Mouse (Mus musculus) myocyte (in vitro differentiated cells): ENCODE results near the gene Tollip. TPM values are rescaled to one million over a fixed set of nuclear protein-coding genes. Genes with fewer than 3 reads are reported as not detected.

Experiments
- H3K27me3 ChIP-seq: one replicate; pipeline ENCODE4 v1.6.1; 2011; ENCODE audit not compliant: control insufficient read depth, insufficient read depth, insufficient read length
- H3K36me3 ChIP-seq: one replicate; pipeline ENCODE4 v1.6.1; 2011; ENCODE audit not compliant: control insufficient read depth, insufficient read depth
- H3K4me2 ChIP-seq: one replicate; pipeline ENCODE4 v1.6.1; 2011; ENCODE audit warnings: low read depth, control low read depth
- H3K4me3 ChIP-seq: one replicate; pipeline ENCODE4 v1.5.1; 2011; ENCODE audit warnings: mild to moderate bottlenecking, control low read depth, moderate library complexity
- H3K79me2 ChIP-seq: one replicate; pipeline ENCODE4 v1.6.1; 2011; ENCODE audit not compliant: control insufficient read depth, insufficient read depth
- H3ac ChIP-seq: one replicate; pipeline ENCODE4 v1.6.1; 2011; ENCODE audit not compliant: control insufficient read depth, insufficient read length
- CEBPB ChIP-seq: IDR thresholded peaks from 2 replicates; pipeline ENCODE4 v1.6.1; 2011; ENCODE audit warnings: mild to moderate bottlenecking, moderate library complexity; ENCODE audit not compliant: poor library complexity, insufficient read depth, severe bottlenecking
- E2F4 ChIP-seq: IDR thresholded peaks from one replicate; pipeline ENCODE4 v1.6.1; 2011; ENCODE audit warnings: mild to moderate bottlenecking, control low read depth, moderate library complexity; ENCODE audit not compliant: insufficient read depth
- MAX ChIP-seq: IDR thresholded peaks from one replicate; pipeline ENCODE4 v1.6.1; 2011; ENCODE audit warnings: low read depth, mild to moderate bottlenecking, control low read depth
- MYOD1 ChIP-seq, 3 experiments: IDR thresholded peaks; one replicate each; pipeline ENCODE4 v1.6.1; 2011; ENCODE audit warnings: control low read depth in 2 of 3, low read depth in 2 of 3, mild to moderate bottlenecking in 2 of 3, moderate library complexity in 1 of 3; ENCODE audit not compliant: insufficient read length in 2 of 3, control insufficient read depth in 1 of 3
- MYOG ChIP-seq, 3 experiments: IDR thresholded peaks; one replicate each; pipeline ENCODE4 v1.6.1; 2011; ENCODE audit warnings: control low read depth in 2 of 3, low read depth in 2 of 3, mild to moderate bottlenecking in 2 of 3; ENCODE audit not compliant: insufficient read length in 2 of 3, control insufficient read depth in 1 of 3, insufficient read depth in 1 of 3
- POLR2A ChIP-seq: IDR thresholded peaks from one replicate; pipeline ENCODE4 v1.6.1; 2011; ENCODE audit warnings: low read depth, mild to moderate bottlenecking, control low read depth, moderate library complexity; ENCODE audit not compliant: insufficient read length
- POLR2AphosphoS2 ChIP-seq: IDR thresholded peaks from one replicate; pipeline ENCODE4 v1.6.1; 2011; ENCODE audit warnings: low read depth, control low read depth; ENCODE audit not compliant: insufficient read length
- REST ChIP-seq: IDR thresholded peaks from one replicate; pipeline ENCODE4 v1.6.1; 2011; ENCODE audit warnings: mild to moderate bottlenecking, control low read depth, moderate library complexity; ENCODE audit not compliant: insufficient read depth, insufficient read length
- SRF ChIP-seq: IDR thresholded peaks from one replicate; pipeline ENCODE4 v1.6.1; 2011; ENCODE audit warnings: low read depth; ENCODE audit not compliant: control insufficient read depth, insufficient read length
- TCF12 ChIP-seq: IDR thresholded peaks from one replicate; pipeline ENCODE4 v1.6.1; 2011; ENCODE audit warnings: mild to moderate bottlenecking, control low read depth; ENCODE audit not compliant: poor library complexity, insufficient read depth, severe bottlenecking
- TCF3 ChIP-seq: IDR thresholded peaks from one replicate; pipeline ENCODE4 v1.6.1; 2011; ENCODE audit warnings: low read depth, control low read depth; ENCODE audit not compliant: insufficient read length
- USF1 ChIP-seq: IDR thresholded peaks from one replicate; pipeline ENCODE4 v1.6.1; 2011; ENCODE audit warnings: low read depth, mild to moderate bottlenecking, control low read depth, moderate library complexity
- polyA plus RNA-seq: library from polyadenylated mRNA; unstranded; fragments of >200 nt; fragmentation: generic; extraction: Trizol; gene quantifications from one replicate; pipeline ENCODE4 v1.2.1, GENCODE M21; 2012; ENCODE audit warnings: missing spikeins

The Tollip gene
- polyA plus RNA-seq, 1 experiment = 47.1 TPM

- no peak overlapping the region for H3K4me3 ChIP-seq
- TF ChIP-seq E2F4 = no peak
- TF ChIP-seq POLR2AphosphoS2 = no peak
- no peak for TF ChIP-seq TCF12
- no peak for TF ChIP-seq MYOG (IDR thresholded peaks at IDR 0.05; ENCODE audit: control insufficient read depth in 1 of 3, insufficient read depth in 1 of 3, insufficient read length in 2 of 3, low read depth in 2 of 3)
- TF ChIP-seq MYOD1 (IDR thresholded peaks at IDR 0.05; ENCODE audit: control insufficient read depth in 1 of 3, insufficient read length in 2 of 3, low read depth in 2 of 3) = no peak
- TF ChIP-seq USF1 = no peak
- no peak for TF ChIP-seq CEBPB
- TF ChIP-seq TCF3 = no peak
- no peak for TF ChIP-seq REST
- TF ChIP-seq MAX = no peak
- no peak for TF ChIP-seq POLR2A
- no peak for TF ChIP-seq SRF
- H3ac ChIP-seq = no peak overlapping the region
- peaks cover 44% of the 10 kb centered on the region for H3K36me3 ChIP-seq
- H3K27me3 ChIP-seq = no peaks in the 10 kb centered on the region
- peaks cover 26% of the 10 kb centered on the region for H3K79me2 ChIP-seq
- H3K4me2 ChIP-seq = no peak overlapping the region
Observed at GRCm38 (mm10) chr7:141892151-141892550, 26.2 kb downstream of the Tollip start.

GRCm38 (mm10) chr7:141878813-141879212 is 39.5 kb downstream of the Tollip start:
- Histone ChIP-seq H3K4me2 (no peak overlapping the region), H3K27me3 (no peaks in the 10 kb centered on the region), H3K36me3 (peaks cover 30% of the 10 kb centered on the region), H3ac (no peak overlapping the region), H3K79me2 (no peaks in the 10 kb centered on the region), H3K4me3 (no peak overlapping the region)
- TF ChIP-seq E2F4 = no peak
- no peak for TF ChIP-seq POLR2AphosphoS2
- TF ChIP-seq REST = no peak
- no peak for TF ChIP-seq MYOD1 (IDR thresholded peaks at IDR 0.05; ENCODE audit: control insufficient read depth in 1 of 3, insufficient read length in 2 of 3, low read depth in 2 of 3)
- TF ChIP-seq TCF3 = no peak
- TF ChIP-seq CEBPB = no peak
- no peak for TF ChIP-seq MAX
- no peak for TF ChIP-seq USF1
- TF ChIP-seq MYOG (IDR thresholded peaks at IDR 0.05; ENCODE audit: control insufficient read depth in 1 of 3, insufficient read depth in 1 of 3, insufficient read length in 2 of 3, low read depth in 2 of 3) = no peak
- no peak for TF ChIP-seq SRF
- no peak for TF ChIP-seq TCF12
- TF ChIP-seq POLR2A = no peak

- H3ac ChIP-seq = no peak overlapping the region
- no peak overlapping the region for H3K4me2 ChIP-seq
- peaks cover 23% of the 10 kb centered on the region for H3K36me3 ChIP-seq
- no peak for TF ChIP-seq SRF
- no peak for TF ChIP-seq CEBPB
- no peak for TF ChIP-seq MAX
- TF ChIP-seq POLR2A = no peak
- TF ChIP-seq POLR2AphosphoS2 = no peak
- no peak for TF ChIP-seq USF1
- no peak for TF ChIP-seq TCF12
- no peak for TF ChIP-seq REST
- TF ChIP-seq MYOG (IDR thresholded peaks at IDR 0.05; ENCODE audit: control insufficient read depth in 1 of 3, insufficient read depth in 1 of 3, insufficient read length in 2 of 3, low read depth in 2 of 3) = no peak
- TF ChIP-seq E2F4 = no peak
- TF ChIP-seq TCF3 = no peak
- no peak for TF ChIP-seq MYOD1 (IDR thresholded peaks at IDR 0.05; ENCODE audit: control insufficient read depth in 1 of 3, insufficient read length in 2 of 3, low read depth in 2 of 3)
- H3K79me2 ChIP-seq = no peaks in the 10 kb centered on the region
- H3K27me3 ChIP-seq = no peaks in the 10 kb centered on the region
- no peak overlapping the region for H3K4me3 ChIP-seq
Observed at GRCm38 (mm10) chr7:141874891-141875290, 43.4 kb downstream of the Tollip start.

- Histone ChIP-seq H3K79me2 (no peaks in the 10 kb centered on the region), H3K4me3 (no peak overlapping the region), H3K4me2 (no peak overlapping the region), H3K36me3 (peaks cover 9% of the 10 kb centered on the region), H3K27me3 (peaks cover 7% of the 10 kb centered on the region), H3ac (no peak overlapping the region)
- TF ChIP-seq USF1 (no peak), TCF3 (no peak), POLR2AphosphoS2 (peak; percentile 51), MYOD1 (IDR thresholded peaks at IDR 0.05; ENCODE audit: control insufficient read depth in 1 of 3, insufficient read length in 2 of 3, low read depth in 2 of 3) (no peak)
Observed at GRCm38 (mm10) chr7:141870553-141870952, 47.8 kb downstream of the Tollip start.

- peak; percentile 14 for TF ChIP-seq POLR2AphosphoS2
- peak; percentile 12 to 86 (median 69) for TF ChIP-seq MYOG (IDR thresholded peaks at IDR 0.05; ENCODE audit: control insufficient read depth in 1 of 3, insufficient read depth in 1 of 3, insufficient read length in 2 of 3, low read depth in 2 of 3)
- peak; percentile 37 for TF ChIP-seq TCF12
- TF ChIP-seq E2F4 = no peak
- peak in 2 of 3 experiments; percentile 63 to 92 for TF ChIP-seq MYOD1 (IDR thresholded peaks at IDR 0.05; ENCODE audit: control insufficient read depth in 1 of 3, insufficient read length in 2 of 3, low read depth in 2 of 3)
- TF ChIP-seq USF1 = no peak
- TF ChIP-seq TCF3 = no peak
- Histone ChIP-seq H3K36me3 (peaks cover 5% of the 10 kb centered on the region), H3K4me3 (no peak overlapping the region)
Observed at GRCm38 (mm10) chr7:141869644-141870043, 48.7 kb downstream of the Tollip start.

More at GRCm38 (mm10) chr7:141869644-141870043, 48.7 kb downstream of the Tollip start:
- H3K4me2 ChIP-seq = no peak overlapping the region
- H3K79me2 ChIP-seq = no peaks in the 10 kb centered on the region
- peaks cover 17% of the 10 kb centered on the region for H3K27me3 ChIP-seq
- no peak overlapping the region for H3ac ChIP-seq
